Mouse (Mus musculus) neutrophil, adult 5-6 weeks (primary cell): ENCODE measurements around the gene Trappc4. TPM values are rescaled to one million over a fixed set of nuclear protein-coding genes. Genes with fewer than 3 reads are reported as not detected.
"Not testable (repeated sequence)": the region's sequence is repeated elsewhere in the genome, so short reads cannot be mapped to it uniquely, and the experiment has no call there.

ENCODE experiments used
- ATAC-seq: fragments of 151-379, 151-347 bp; 2 replicates; pipeline ENCODE4 v1.8.0; 2017; ENCODE audit warnings: mild to moderate bottlenecking, moderate TSS enrichment; ENCODE audit not compliant: insufficient number of reproducible peaks, poor library complexity, low FRiP score, severe bottlenecking; ENCODE audit errors: extremely low read depth
- total RNA-seq: library from RNA; stranded (forward); fragments of 200-1000 nt; gene quantifications from 2 replicates; pipeline ENCODE4 v1.2.3, GENCODE M21; 2017

Trappc4 gene
- 31.8 and 32.8 TPM in 2 replicates for total RNA-seq

DNA sequence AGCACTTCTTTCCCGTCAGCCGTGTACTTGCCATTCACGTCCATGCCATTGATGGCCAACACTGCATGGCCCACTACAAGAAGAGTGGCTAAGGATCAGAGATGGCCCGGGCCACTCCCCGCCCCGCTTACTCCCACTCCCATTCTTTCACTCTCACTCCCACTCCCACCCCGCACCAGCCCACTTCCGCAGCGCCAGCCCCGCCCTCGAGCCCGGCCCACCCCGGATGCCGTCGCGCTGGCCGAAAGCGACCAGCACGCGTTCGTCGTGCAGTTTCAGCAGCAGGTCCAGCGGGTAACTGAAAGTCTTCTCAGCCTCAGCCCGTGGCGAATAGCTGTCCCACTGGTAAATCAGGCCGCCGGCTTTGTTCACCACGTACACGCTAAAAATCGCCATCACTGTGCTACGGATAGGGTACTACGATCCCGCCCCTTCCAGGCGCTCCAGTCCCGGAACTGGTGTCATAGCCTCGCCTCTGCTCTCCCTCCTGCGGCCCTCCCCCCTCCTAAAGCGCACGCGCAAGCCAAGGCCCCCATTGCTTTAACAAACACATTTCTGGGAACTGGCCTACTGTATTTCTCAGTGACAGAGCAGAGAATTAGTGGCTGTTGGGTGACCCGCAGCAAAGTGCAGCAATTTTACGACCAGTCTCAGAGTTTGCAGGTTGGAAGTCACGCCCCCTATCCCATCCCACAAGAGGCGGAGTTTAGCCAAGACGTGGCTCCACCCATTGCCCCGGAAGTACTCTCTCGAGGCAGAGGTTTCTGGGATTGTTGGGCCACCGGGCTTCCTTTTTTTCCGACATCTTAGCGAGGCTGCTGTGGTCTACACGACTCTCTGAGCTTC, at the start of gene Trappc4, which contains the start of gene Rps25:
Gene Trappc4, minus strand, starts transcription at position 695 of the 846 bp plus-strand sequence.
Gene Rps25, plus strand, starts transcription at position 234 of the 846 bp plus-strand sequence.
- ATAC-seq = peak; percentile 90

DNA sequence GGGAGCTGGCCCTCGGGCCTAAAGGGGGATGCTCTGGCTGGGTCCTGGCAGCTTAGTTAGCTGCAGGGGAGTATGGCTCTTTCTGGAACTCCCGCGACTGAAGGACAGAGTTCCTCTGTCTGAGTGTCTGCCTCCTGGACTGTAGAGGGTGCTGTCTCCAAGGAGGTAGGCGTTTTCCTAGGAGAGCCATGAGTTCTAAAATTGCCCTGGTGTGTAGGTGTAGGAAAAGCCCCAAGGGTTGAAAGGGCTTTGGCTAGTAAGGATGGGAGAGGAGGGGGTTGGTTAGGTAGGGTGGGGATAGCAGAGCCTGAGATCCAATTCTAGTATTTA, 47.5 kb upstream of the Trappc4 start, which contains the start of gene Upk2:
Gene Upk2, minus strand, starts transcription at position 86 of the 330 bp plus-strand sequence.
- no peak for ATAC-seq

DNA sequence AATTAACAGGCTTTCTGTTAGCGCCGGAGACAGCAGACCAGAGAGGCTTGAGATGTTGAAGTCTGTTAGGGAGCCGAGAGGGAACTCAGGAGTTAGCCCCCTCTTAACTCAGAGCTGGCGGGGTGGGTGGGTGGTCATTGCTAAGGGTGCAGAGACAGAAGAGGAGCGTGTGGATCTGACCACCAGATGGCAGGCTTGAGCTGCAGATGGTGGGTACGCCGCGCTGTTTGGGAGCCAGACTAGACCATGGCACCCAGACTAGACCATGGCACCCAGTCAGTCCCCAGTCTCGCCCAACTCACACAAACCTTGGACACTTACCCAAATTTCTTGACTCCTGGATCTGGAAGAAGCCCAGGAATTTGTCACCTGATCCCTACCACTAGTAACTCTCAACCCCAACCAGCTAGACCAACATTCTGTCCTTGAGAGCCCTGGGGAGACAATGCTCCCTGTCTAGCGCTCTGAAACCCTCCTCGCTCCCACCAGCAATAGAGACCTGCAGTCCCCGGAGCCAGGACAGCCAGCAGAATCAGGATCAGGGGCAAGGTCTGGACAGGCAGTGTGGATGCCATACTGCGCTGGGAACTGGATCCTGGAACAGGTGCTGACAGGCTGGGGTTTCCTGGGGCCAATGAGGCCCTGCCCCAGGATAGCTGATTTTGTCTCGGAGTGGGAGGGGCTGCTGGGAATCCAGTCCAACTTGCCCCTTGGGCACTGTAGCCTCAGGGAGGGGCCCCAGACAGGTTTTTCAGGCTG, 46.9 kb upstream of the Trappc4 start:
- peak; percentile 91 for ATAC-seq

DNA sequence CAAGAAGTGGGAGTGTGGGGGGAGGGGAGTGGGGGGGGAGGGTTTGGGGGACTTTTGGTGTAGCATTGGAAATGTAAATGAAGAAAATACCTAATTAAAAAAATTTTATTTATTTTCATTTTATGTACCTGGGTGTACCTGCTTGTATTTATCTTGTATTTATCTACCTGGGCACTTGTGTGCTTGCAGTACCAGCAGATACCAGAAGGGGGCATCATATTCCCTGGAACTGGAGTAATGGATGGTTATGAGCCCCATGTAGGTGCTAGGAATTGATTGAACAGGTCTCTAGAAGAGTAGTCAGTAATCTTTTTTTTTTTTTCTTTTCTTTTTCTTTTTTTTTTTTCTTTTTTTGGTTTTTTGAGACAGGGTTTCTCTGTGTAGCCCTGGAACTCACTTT, 43.0 kb upstream of the Trappc4 start:
- no peak for ATAC-seq

DNA sequence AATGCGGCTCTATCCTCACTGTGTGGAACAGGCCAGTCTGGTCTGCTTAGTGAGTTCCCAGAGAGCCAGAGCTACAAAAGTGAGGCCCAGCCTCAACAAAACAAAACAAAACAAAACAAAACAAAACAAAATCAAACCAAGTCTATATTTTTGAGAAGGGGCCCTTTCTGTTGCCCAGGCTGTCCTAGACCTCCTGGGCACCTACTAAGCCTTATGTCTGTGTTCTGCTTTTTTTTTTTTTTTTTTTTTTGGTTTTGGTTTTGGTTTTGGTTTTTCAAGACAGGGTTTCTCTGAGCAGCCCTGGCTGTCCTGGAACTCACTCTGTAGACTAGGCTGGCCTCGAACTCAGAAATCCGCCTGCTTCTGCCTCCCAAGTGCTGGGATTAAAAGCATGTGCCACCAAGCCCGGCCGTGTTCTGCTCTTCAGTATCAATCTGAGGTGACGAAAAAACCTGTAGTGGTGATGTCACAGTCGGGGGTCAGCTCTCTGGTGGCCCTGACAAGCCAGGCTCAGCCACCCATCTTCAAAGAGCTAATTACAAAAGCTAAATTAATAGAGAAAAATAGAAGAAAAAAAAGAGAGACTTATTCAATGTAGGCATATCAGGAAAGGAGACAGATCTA, 37.1 kb upstream of the Trappc4 start:
- not testable (repeated sequence) for ATAC-seq

DNA sequence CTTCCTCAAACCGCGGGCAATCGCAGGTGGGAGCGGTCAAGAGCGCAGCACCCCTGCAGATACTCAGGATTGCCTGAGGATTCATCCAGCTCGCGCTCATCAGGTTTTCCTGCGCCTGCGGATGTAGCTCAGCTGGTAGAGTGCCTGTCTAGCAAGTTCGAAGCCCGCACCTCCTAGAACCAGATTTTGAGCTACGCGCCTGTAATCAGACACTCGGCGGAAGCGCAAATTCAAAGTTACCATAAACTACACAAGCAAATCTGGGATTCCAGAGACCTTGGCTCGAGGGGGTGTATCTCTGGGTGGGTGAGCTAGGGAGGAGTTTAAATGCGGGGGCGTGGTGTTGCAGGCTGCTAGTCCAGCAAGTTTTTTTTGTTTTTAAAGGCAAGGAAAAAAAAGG, 33.6 kb upstream of the Trappc4 start, which contains the start of gene Foxr1:
Gene Foxr1, minus strand, starts transcription at position 176 of the 400 bp plus-strand sequence.
- no peak for ATAC-seq

DNA sequence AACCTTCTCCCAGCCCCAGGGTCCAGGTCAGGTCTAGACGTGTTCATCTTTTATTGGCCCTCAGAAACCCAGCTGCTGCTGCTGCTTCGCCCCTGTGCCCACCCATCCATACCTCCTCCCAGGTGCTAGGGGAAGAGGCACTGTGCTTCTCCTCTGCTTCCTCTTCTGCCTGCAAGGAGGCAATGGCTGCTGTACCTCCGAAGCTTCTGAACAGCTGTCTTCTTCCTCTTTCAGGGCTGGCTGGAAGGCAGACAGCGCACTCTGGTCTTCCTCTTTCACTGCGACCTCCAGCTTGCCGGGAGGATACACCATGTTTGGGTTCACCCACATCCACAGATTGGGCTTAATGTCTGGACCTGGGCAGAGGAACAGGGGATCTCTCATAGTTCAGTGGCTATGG, 28.3 kb upstream of the Trappc4 start:
- ATAC-seq = peak; percentile 88

DNA sequence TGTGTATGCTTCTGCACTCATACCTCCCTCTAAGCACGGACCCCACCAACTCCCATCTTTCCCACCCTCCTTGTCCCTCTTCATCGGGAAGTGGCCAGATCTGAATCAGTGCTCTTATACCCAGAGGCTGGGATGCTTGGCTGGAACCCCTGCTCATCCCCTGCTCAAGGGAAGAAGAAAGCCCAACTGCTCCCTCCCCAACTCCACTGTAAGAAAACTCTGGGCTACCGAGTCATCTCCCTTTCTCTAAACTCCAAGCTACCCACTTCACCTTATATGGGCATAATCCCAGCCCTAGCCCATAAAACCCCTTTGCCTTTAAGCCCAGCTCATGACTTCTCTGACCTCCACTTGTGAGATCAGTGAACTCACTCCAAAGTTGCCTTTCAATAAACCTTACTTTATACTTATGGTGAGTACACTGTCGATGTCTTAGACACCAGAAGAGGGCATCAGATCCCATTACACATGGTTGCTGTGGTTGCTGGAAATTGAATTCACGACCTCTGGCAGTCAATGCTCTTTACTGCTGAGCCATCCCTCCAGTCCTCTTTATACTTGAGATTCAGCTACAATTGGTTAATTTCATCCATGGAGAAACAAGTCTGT, 25.3 kb upstream of the Trappc4 start:
- ATAC-seq = no peak

DNA sequence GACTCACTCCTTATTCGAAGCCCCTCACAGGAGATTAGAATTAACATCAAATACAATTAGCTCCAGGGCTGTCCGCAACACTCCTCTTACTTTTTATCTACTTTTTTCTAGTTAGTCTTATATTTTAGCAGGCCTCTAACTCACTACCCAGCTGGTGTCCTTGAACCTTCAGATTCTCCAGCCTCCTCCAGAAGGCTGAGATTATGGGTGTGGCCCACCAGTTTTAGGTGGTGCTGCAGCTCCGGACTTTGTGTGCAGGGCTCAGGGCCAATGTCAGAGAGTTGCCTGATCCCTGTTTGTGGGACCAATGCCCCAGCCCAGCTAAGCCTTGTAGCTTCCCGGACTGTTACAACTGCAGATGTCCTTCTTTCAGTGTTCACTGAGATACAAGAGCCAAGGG, 16.2 kb upstream of the Trappc4 start:
- no peak for ATAC-seq

DNA sequence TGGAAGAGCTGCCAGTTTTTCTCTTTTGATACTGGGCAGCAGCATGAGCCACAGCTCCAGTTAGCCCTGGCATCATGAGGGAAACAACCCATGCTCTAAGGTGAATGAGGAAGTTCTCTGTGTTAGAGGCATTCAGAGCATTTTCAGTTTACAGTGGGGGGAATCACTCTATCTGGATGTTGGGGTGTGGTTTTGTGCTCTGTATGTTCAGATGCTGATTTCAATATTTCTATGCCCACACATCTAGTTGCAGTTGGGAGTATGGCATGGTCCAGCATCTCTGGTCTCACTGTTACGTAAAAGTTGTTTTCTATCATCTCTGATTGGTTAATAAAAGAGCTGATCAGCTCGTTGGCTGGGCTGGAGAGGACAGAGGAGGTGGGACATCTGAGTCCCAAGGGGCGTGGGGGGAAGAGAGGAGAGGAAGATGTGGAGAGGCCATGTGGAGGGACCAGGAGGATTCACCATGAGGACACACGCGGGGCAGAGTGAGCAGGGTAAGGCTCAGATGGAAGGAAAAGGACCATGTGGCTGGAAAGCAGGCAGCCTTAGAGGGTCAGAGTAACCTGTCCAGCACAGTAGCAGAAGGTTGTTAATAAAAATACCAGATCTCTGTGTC, 13.0 kb upstream of the Trappc4 start:
- no peak for ATAC-seq

DNA sequence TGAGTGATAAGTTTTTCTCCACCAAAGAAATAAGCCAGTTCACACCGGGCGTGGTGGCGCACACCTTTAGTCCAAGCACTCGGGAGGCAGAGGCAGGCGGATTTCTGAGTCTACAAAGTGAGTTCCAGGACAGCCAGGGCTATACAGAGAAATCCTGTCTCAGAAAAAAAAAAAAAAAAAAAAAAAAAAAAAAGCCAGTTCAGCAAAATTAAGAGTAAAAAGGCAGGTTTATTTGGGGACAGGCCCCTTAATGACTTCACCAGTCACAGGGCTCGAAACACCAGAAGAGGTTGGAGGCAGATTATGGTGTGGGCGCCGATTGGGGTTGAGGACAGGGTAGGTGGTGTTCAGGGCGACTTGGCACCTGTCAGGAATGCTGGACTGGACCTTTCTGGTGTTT, 12.3 kb upstream of the Trappc4 start:
- ATAC-seq = not testable (repeated sequence)

DNA sequence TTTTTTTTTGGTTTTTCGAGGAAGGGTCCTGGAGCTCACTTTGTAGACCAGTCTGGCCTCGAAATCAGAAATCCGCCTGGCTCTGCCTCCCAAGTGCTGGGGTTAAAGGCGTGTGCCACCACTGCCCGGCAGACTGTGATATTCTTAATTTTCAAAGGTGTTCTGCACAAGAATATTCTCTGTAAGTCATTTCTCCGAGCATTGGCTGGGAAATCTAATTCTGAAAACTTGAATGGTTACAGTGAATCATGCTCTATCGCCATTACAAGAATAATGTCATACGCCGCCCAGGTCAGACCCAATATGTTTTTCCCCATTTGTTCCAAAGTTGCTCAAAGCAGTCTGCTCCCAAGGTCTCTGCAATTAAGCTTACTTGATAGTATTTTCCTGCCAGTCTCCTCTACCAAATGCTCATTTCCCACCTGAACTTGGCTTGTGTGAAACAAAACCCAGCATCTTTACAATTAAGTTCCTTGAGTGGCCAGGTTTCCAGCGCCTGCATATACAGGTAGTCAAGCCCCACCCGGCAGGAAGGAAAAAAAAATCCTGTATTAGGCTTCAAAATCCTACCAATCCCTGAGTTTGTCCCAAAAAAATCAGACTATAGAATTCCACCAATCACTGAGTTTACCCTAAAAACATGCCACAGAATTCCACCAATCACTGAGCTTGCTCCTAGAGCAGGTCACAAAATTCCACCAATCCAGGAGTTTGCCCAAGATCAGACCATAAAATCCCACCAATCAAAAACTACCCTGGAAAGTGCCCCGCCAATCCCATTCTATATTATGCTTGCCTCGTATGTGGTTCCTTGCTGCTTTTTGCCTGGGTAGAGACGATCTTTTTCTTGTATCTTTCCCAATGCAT, 11.4 kb upstream of the Trappc4 start, which contains the start of gene Ccdc84:
Gene Ccdc84, minus strand, starts transcription at position 51 of the 867 bp plus-strand sequence.
- no peak for ATAC-seq

DNA sequence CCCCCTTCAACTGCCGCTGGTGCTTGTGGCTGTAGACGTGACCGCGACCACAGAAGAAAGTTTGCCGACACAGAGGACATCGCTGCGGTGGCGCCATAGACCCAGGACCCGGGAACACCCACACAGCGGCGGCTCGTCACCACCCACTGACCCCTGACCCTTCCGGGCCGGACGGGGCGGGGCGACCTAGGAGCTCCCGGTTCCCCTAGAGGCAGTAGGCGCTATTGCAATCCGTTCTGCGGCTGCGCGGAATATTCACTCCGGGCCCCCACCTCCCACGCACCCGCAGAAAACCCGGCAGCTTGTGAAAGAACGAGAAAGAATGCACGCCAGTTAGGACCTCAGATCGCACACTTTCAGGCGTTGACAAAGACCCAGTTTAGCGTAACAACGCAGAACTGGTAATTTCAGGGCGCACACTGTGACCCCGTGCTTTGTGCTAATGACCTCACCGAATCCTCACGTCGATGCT, 10.5 kb upstream of the Trappc4 start:
- ATAC-seq = peak; percentile 95

DNA sequence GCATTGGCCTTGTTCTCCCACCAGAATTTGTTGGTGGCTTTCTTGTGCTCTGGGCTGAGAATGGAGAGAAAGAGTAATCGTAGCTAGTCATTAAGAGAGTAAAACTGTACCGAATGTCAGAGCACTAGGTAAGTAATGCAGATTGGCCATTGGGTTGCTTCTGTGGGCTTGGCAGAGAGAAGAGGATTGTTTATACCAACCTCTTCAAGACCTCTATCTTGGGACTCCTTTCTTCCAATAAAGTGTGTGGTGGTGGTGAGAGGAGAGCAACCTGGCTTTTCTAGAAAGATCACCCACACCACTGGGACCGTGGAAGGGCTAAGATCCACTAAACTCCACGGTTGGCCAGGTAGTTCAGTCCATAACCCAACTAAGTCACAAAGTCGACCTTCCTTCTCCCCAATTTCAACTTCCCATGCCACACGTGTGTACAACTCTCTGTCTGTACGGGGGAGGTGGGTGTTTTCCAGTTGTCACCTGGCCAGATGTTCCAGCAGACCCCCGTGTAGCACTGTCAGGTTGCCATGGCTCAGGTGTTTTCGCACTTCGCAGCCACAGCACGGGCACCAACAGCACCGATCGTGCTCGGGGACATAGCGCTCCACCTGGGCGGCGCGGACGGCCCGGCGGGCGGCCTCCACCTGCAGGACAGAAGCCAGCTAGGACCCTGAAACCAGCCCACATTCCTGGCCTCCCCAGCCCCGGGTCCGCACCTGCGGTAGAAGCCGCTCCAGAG, 9.9 kb upstream of the Trappc4 start:
- no peak for ATAC-seq

DNA sequence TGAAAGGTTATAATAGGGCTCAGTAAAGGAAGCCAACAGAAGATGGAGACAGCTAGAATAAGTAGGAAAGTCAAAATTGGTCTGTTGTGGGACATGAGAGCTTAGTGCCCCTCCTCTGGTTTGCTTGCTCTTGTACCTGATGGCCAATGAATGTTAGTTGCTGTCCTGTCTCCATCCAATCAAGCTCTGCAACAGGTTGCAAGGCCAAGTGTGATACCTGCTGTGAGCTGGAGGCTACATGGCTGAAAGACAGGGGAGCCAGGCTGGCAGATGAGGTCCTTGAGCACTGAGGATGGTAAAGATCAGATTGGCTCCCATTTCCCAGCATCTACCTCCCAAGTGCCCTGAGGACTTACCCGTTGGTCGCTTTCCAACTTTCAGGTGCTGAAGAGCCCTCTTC, 5.4 kb upstream of the Trappc4 start:
- ATAC-seq = no peak

DNA sequence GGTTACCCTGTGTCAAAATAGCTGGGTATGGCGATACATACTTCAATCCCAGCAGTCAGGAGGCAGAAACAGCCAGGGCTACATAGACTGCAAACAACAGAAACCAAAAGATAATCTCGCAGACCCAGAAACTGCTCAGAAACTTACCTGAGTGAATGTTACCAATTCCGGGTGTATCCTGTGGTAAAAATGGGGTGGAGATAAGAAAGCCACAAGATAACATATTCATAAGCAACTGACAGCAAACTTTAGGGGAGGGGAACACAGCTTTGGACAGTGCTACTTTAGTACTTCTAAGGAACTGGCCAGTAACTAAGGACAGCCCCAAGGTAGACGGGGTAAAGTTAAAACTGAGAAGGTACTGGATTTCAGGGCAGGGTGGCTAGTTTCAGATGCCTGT, 4.9 kb upstream of the Trappc4 start:
- no peak for ATAC-seq

DNA sequence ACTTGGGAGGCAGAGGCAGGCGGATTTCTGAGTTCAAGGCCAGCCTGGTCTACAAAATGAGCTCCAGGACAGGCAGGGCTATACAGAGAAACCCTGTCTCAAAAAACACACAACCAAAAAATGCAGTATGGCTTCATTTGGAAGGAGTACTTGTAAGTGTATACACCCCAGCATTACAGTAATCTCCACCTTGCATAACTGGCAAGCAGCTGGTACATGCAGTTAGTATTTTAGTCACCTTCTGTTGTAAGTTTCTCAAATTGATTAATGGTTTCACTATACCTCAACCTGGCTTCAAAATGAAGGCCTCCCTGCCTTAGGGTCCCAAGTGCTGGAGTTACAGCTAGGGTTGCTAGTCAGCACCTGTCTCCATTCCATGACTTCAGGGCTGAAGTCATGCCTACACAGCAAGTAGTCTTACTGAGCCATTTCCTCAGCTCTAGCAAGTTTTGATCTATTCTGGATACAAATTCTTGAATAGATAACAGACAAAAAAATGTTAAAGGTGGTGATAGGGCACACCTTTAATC, 4.3 kb upstream of the Trappc4 start:
- no peak for ATAC-seq
